Mouse (Mus musculus): Measurements from ENCODE around the gene Mcu.

The Mcu gene

DNA sequence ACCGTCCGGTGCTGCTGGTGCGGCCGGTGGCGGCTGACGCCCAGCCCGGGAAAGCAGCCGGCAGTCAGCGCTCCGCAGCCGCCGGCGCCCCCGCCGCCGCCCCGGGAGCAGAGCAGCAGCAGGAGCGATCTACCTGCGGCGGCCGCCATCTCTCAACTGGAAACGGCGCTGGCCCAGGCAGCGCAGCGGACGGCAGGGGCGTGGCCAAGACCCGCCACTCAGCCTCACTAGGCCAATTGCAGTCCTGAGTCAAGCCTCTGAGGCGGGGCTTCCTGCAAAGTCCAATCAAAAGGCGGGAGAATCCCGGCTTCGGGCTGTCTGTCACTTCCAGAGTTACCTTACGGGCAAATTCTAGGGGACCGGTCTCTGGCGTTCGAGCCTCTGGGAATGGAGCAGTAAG, at the start of gene Mcu:
Gene Mcu (minus strand): TSS at position 171 of the 400 bp plus-strand sequence.
- DNase-seq: peak; percentile 97

DNA sequence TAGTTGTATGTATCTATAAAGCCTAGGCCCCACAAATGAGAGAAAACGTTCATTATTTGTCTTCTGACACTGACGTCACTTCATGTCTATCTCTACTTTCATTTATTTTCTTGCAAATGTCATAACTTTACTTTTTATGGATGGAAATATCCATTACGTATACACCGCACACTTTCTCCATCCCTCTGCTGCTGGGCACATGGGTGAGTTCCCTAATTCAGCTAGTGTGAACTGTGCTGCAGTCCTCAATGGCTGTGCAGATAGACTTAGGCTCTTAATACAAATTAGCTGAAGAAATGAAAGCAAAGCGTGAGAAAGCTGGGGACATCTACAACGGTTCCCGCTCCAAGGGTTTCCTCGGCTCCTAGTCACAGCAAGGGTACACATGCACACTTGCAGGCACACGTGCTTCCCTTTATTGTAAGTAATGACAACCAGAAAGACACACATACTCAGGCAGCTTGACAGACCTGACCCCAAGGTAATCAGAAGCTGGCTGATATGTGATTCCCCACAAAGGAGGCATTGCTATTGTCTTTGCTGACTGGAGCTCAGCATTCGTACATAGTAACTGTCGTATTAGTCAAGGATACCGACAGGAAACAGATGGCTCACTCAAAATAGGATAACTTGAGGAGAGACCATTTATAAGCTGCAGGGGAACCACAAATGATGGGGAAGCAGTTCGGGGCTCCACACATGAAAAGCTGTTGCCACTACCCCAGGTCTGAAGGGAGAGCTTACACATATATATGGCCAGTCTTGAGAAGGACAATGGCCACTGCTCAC, 49.2 kb upstream of the Mcu start:
- no peak for DNase-seq

DNA sequence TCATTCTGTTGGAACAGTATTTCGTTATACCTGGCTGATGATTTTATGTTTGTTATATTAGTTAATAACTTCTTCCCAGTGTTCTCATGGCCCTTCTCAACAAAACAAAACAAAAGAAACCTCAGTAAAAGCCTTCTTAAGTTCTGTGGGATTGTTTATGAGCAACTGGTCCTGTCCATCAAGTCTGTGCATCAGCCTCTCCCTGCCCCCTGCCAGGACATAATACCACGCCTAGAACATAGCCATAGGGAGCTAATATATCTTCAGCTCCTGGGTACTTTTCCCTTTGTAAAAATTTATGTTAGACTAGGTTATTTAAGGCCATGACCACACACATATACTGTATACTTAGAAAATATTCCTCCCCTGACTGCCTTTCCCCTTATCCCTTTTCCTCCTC, 48.3 kb upstream of the Mcu start:
- DNase-seq: no peak

DNA sequence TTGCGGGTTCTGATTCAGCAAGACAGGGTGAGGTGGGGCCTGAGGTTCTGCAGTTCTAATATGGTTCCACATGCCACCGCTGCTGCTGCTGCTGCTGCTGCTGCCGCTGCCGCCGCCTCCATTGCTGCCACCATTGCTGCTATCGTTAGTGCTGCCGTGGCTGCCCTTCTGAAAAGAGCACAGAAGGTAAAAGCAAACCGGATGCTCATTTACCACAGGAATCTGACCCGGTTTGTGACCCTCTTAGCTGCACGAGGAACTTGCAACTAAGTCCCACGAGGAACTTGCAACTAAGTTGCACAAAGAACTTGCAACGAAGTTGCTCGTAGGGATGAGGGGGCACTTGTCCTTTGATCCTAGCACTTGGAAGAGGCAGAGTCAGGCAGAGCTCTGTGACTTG, 40.3 kb upstream of the Mcu start:
- DNase-seq: no peak

DNA sequence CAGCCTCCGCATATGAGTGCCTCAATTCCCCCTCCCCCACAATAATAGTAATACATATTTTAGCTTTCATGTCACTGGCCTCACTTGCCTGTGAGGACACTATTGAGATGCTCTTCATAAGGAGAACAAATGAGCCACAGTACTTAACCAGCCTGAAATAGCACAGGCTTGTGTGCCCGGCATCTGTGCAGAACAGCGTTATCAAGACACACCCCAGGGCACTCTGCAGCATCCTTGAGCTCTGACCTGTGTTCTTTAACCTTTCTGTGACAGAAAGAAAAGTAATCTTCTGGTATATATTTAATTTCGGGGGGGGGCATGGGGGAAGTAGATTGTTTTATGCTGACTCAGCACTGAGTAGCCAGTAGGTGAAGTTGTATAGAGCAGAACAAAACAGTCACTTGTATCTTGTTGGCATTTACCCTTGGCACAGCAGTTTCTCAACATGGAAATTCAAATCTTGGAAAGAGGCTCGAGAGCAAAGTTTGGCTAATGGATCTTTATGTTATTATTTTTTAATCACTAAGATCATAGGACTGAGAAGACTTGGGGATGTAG, 30.4 kb upstream of the Mcu start:
- DNase-seq: no peak

DNA sequence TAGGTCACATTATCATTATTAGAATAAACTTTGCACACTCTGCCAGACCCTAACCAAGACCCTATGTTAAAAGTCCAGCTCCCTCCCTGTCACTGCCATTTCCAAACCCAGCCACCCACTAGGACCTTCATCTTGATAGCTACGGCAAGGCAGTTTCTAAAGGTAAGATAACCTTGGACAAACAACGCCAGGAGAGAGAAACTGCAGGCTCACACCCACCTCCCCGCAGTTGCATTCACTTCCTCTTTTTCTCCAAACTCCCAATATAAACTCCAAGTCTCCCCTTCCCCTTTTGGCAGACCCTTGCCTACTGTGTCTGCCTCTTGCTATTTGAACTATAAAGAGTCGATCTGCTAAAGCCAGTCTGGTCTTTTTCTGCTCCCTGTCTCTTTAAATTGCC, 28.7 kb upstream of the Mcu start:
- no peak for DNase-seq

DNA sequence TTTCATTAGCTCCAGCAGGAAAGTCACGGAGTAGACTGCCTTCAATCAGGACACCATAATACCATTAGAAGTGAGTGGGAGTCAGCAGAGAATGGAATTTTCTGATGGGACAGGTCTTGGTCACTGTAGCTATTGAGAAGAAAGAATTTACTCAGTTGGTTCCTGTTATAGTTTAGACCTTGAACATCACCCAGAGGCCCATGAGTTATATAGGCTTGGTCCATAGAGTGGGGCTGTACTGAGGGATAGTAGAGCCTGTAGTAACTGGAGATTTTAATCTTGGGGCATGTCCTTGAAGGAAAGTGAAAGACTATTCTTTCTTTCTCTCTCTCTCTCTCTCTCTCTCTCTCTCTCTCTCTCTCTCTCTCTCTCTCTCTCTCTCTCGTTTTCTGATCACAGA, 28.2 kb upstream of the Mcu start:
- no peak for DNase-seq

DNA sequence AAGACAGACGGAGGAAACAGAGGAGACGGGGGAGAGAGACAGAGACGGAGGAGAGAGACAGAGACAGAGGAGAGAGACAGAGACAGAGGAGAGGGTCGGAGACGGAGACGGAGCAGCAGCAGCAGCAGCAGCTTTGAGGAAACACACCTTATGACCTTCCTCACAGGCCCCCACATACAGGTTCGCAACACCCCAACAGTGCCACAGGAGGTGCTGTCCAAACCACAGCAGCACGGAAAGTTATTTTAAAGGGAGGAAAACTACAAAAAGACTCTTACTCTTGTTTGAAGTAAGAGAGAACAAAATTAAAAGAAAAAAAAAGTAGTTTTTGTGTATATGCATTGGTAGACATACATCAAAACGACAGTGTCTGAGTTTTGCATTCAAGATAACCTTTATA, 27.2 kb upstream of the Mcu start:
- no peak for DNase-seq

DNA sequence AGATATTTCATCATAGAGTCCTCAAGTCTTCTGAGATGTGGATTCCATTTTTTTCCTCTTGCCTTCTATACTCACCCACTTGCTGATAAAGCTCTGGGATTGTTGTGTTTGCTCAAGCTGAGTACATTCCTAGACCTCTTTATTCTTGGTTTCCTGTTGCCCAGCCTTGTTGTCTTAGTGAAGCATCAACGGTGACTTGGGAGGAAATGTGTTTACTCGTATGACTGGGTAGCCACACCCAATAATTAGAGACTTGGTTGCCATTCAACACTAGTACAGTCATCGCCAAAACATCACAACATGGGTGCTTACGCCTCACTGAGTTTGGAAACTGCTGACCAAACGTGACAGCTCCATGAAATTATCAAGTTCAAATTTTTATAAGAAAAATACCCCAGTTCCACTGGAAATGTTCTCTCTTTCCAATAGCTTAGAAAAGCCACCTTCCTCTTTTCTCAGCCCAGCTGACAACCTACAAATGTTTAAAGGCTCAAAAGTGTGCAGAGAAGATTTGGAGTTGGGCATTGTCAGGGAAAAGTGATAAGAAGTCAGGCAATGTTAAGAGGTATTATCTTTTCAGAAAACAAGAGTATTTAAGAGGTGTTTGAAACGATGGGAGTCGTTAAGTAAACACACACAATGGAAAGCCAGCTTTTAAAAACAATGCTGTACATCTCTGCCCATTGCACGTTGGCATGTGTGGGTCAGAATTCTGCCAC, 26.3 kb upstream of the Mcu start:
- no peak for DNase-seq

DNA sequence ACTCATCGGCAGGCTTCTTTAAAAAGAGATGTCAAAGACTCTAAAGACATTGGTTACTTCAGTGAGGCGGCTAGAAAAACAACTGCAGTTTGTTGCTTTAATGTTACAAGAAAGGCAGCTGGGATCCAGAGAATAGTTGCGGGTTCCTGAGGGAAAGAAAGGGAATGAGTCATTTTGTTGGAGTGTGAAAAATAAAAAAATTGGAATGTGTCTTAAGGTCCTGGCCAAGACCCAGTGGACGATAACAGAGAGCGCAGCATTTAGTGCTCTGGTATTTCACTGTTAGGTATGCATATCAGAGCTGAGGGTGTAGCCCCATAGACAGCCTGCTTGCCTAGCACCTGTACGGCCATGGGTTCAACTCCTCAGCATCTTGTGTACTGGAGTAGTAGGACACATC, 22.1 kb upstream of the Mcu start:
- DNase-seq: no peak

DNA sequence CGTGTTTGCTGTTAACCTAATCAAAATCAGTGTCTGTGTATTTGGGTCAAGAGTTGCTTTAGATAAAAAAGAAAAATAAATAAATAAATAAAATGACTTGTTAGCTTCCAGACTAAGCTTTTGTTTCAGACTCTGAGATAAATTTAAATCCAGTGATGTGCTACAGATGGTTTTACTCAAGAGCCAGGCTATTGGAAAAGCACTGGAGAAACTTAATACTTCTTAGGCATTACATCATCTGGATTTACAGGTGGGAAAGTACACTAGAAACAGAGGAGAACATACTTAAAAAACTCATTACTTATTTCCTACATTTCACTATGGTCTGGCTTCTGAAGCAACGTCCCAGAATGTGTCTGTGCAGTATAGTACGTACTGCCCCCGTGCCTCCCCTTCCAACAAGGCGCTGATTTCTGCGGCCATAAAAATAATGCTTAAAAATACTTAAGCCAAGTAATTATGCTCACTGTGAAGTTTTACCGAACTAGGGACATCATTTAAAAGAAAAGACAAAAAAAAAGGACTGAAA, 21.2 kb upstream of the Mcu start:
- DNase-seq: no peak

DNA sequence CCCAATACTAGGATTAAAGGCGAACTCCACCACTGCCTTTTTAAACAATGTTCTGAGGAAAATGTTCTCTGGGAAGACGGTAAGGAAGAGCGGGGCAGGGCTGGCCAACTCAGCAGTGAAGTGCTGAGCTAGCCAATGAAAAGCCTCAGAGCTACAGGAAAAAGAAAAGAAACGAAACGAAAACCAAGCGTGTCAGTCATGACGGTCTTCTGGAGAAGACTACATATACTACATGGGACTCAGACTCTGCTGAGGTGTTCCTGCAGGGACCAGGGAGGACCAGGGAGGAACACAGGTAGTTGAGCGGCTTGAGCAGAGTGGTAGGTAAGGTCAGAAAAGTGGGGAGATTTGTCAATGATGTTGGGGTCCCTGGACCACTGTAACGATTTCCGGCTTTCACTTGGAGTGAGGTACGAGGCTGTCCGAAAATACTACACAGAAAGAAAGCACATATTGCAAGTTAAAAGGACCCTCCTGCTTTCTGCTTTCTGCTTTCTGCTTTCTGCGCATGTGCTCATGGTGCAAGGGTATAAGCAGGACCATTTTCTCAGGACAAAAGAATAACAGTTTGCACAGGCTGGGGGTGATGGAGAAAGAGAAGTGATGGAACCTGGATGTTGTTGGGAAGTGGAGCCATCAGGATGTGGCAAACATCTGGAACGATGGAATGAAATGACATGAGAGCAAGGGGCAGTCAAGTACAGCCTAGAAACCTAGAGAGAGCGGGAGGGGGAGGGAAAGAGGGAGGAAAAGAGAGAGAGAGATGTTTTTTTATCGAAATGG, 20.4 kb upstream of the Mcu start:
- no peak for DNase-seq

DNA sequence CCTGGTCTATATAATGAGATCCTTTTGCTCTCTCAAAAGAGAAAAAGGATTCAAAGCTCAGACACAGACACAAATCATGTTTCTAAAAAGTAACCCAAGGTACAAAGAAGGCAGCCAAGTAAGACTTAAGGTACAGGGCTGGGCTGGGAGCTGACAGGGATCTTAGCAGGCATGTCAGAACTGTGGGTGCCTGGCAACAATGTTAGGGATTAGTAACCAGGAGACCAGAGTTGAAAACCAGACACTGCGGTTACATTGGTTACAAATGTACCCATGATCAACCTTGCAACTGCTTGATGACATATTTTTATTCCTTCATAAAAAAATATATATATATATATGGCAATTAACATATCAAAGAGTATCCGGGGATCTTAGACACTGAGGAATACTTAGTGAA, 19.6 kb upstream of the Mcu start:
- no peak for DNase-seq

DNA sequence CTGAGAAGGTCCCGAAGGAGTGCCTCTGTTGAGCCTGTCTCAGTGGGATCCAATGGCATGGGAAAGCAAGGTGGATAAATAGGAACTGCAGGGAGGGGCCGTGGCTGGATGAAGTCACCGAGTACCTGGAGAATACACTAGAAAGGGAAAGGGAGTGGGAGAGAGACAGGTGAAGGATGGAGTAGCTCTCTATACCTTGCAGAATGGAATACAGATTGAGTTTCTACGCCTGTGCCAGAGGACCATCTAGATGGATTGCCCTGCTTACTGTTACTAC, 13.0 kb upstream of the Mcu start:
- no peak for DNase-seq

DNA sequence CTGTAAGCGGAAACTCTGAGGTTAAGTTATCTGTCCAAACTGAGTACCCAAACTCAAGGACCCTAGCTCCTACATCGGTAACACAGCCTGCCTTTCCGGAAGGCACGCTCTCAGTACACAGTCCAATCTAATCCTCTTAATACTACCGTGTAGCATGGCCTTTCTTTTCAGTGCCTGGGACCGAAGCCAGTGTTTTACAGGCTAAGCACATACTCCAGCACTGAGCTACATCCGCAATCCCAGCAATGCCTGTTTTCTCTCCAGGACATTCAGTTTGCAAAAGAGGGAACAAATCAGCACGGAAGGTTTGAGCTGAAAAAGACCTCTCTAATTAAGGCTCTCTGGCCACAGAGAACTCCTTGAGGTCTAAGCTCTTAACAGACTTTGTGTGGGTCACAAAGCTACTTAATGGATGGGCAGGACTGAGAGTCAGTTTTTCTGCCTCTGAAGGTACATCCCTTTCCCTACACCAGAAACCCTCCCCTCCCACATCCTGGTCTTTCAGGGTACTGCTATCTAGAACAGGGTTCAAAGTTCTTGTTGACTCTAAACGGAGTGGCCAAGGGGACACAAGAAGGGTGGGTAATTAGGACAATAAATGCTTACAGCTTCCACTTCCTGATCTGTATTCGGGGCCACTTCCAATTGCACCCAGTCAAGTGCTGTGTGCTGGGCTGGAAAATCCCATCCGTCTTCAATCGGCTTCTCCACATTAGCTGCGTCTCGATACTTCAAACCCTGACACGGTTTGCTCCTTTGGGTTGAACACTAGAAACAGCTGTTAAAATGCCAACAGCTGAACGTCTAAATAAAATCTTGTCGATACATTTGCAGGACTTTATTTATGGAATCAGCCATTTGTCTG, 12.4 kb upstream of the Mcu start:
- DNase-seq: no peak

DNA sequence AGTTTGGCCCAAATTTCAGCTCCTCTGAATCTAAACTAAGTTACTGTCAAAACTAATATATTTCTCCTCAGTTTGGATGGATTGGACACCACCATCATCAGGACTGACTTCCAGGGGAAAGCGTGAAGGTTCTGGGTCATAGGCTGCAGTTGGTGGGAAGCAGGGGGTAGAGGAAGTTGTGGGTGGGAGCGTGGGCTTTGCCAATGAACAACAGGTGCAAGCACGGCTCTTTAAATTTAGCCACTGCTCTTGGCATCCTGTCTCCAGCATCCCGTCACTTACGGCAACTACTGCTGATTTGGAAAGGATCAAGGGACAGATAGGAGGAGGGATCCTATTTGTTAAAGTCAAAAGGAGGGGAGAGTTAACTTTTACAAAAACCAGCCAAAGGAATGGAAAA, 7.0 kb upstream of the Mcu start:
- no peak for DNase-seq

DNA sequence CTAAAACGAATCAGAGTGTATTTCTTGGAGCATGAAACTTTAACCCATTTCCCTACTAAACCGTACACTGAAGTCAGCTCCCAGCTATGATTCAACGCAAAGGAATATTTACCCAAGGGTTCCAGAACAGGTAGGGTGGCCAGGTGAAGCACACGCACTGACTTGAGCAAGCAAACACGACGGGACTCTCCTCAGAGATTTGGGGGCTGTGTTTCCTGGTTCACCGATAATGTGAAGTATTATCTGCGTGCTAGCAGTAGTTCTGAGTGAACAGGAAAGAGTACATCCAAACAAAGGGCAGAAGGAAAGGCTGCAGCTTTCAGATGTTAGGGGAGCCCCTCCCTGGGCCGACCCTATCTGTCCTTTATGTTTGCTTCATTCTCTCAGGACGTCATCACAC, 4.9 kb upstream of the Mcu start:
- no peak for DNase-seq

DNA sequence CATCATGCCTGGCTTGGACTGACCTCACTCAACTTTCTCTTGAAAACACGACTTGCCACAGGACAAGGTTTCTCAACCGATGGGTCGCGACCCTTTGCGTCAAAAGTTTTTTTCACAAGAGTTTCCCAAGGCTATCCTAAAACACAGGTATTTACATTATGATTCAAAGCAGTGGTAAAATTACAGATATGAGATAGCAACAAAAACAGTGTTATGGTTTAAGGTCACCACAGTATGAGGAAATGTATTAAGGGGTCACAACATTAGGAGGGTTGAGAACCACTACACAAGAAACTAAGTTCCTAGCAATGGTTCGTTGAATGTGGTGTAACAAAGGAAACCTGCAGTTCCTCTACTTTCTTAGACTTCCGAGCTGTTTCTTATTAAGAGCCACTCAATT, 1.3 kb upstream of the Mcu start:
- no peak for DNase-seq

DNA sequence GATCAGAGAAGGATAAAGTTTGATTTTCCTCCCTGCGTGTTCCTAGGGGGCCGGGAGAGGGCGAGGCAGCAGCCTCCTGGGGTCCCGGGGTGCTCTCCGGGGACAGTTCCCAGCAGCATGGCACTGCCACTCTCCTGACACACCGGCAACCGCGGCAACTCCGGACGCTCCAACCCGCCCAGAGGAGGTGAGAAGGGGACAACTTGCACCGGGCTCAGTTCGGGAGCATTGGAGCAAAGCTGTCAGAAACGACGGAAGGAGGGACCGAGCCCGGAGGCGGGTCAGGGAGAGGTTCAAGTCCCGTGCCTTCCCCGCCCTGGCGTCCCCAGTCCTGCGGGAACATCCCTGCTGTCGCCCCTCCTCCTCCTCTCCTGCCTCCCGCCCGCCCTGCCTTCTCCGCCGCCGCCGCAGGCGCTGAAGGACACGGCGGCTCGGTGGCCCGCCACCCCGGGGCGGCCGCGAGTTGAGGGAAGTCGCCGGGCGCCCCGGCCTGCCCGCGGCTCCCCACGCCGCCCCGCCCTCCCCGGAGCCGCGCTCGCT, 441 bp downstream of the Mcu start, which contains the start of gene Gm10322:
Gene Gm10322 (plus strand): TSS at position 83 of the 540 bp plus-strand sequence.
- DNase-seq: peak; percentile 68

DNA sequence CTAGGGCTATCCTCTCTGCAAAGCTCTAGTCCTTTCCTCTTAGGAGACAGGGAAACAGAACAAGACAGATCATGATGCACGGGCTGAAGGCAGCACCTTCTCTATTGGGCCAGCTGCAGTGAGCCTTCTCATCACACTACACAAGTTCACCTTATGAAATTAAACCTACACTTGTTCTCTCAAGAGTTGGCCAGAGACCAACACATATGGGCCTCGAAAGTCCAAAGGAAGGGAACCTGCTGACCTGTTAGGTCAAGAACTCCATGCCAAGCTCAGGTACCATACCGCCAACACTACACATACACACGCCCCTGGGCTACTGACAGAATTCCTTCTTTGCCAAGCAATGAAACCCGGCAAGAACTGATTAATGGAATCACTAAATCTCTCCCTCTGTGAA, 1.1 kb downstream of the Mcu start:
- DNase-seq: no peak

DNA sequence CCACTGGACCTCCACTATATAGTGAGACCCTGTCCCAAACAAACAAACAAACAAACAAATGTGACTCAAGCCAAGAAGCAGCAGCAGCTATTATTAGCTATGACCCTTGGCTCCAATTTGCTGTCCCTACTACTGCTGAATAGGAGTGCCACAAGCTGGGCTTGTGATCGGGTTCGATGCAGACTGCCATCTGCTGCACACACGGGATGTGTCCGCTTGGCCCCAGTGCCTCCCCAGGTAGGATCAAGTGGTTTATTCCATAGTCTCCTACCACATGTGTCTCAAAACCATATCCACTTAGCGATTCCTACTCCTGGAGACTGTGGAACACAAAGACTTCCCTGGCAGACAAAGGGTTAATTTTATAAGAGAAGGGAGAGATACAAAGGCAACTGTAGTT, 2.4 kb downstream of the Mcu start:
- DNase-seq: no peak

DNA sequence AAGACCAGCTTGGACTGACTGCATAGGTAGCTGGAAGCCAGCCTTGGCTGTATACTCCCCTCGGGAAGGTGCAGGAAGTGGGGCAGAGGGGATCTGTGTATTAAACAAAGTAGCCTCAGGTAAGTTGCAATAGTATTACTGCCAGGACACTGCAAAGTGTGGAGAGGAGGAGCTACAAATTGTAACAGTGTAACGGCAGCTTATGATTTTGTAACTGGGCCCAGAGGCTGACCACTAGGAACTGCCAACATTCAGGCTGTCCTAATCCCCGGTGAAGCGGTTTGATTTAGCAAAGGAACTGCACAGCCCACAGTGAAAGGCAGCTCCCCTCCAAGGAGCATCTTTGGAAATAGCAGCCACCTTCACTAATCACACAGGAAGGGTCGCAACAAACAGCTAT, 3.2 kb downstream of the Mcu start:
- no peak for DNase-seq
